Mouse (Mus musculus): Measurements from ENCODE around the gene Zfp503.

Gene Zfp503

GRCm38 (mm10) chr14:21989291-21989913 is at the start of gene Zfp503:
Gene Zfp503 (minus strand): TSS chr14:21989601.
- peak; percentile 43 for DNase-seq (ENCODE audit: low spot score)

- no peak for DNase-seq (ENCODE audit: low spot score)
Observed at GRCm38 (mm10) chr14:22037498-22038131, 48.2 kb upstream of the Zfp503 start.

- no peak for DNase-seq (ENCODE audit: low spot score)
Observed at GRCm38 (mm10) chr14:22036802-22037497, 47.5 kb upstream of the Zfp503 start.

GRCm38 (mm10) chr14:22036338-22036737 is 46.9 kb upstream of the Zfp503 start:
- no peak for DNase-seq (ENCODE audit: low spot score)

GRCm38 (mm10) chr14:22035900-22036299 is 46.5 kb upstream of the Zfp503 start:
- no peak for DNase-seq (ENCODE audit: low spot score)

- DNase-seq (ENCODE audit: low spot score), result no peak
Observed at GRCm38 (mm10) chr14:22023533-22023932, 34.1 kb upstream of the Zfp503 start.

GRCm38 (mm10) chr14:22020885-22021284 is 31.5 kb upstream of the Zfp503 start:
- peak; percentile 14 for DNase-seq (ENCODE audit: low spot score)

- DNase-seq (ENCODE audit: low spot score), result no peak
Observed at GRCm38 (mm10) chr14:22019949-22020845, 30.8 kb upstream of the Zfp503 start.

GRCm38 (mm10) chr14:22019252-22019948 is 30.0 kb upstream of the Zfp503 start, which contains the start of gene Lrmda:
Gene Lrmda (plus strand): TSS chr14:22019712.
- DNase-seq (ENCODE audit: low spot score), result peak; percentile 46

- no peak for DNase-seq (ENCODE audit: low spot score)
Observed at GRCm38 (mm10) chr14:22017011-22017410, 27.6 kb upstream of the Zfp503 start.

GRCm38 (mm10) chr14:22014781-22015180 is 25.4 kb upstream of the Zfp503 start:
- no peak for DNase-seq (ENCODE audit: low spot score)

GRCm38 (mm10) chr14:22014315-22014714 is 24.9 kb upstream of the Zfp503 start:
- no peak for DNase-seq (ENCODE audit: low spot score)

GRCm38 (mm10) chr14:22007006-22007405 is 17.6 kb upstream of the Zfp503 start:
- no peak for DNase-seq (ENCODE audit: low spot score)

GRCm38 (mm10) chr14:22004943-22005342 is 15.5 kb upstream of the Zfp503 start:
- no peak for DNase-seq (ENCODE audit: low spot score)

- DNase-seq (ENCODE audit: low spot score), result no peak
Observed at GRCm38 (mm10) chr14:22003631-22004030, 14.2 kb upstream of the Zfp503 start.

GRCm38 (mm10) chr14:22003231-22003630 is 13.8 kb upstream of the Zfp503 start:
- DNase-seq (ENCODE audit: low spot score), result no peak

GRCm38 (mm10) chr14:21999588-21999987 is 10.2 kb upstream of the Zfp503 start:
- DNase-seq (ENCODE audit: low spot score), result no peak

GRCm38 (mm10) chr14:21995031-21995754 is 5.8 kb upstream of the Zfp503 start:
- peak; percentile 60 for DNase-seq (ENCODE audit: low spot score)

- no peak for DNase-seq (ENCODE audit: low spot score)
Observed at GRCm38 (mm10) chr14:21994061-21994990, 4.9 kb upstream of the Zfp503 start.
